Mouse (Mus musculus) mesoderm, embryonic 11.5 days (tissue): Measurements from ENCODE around the gene Aloxe3.
A peak's percentile ranks its signal among the peaks of the same experiment; 100 is the strongest.
"Not testable (repeated sequence)": the region's sequence is repeated elsewhere in the genome, so short reads cannot be mapped to it uniquely, and the experiment has no call there.

Experiments
- DNase-seq: peaks from one replicate; pipeline ENCODE4 v3.0.0-alpha.2; 2012; ENCODE audit warnings: low read depth, low spot score

The Aloxe3 gene

GRCm38 (mm10) chr11:69125852-69125918 lies at the start of gene Aloxe3:
Gene Aloxe3 (plus strand): TSS chr11:69125896.
- no peak for DNase-seq

- DNase-seq = no peak
Measured at GRCm38 (mm10) chr11:69076572-69076971, 49.1 kb upstream of the Aloxe3 start.

GRCm38 (mm10) chr11:69077316-69077715 lies 48.4 kb upstream of the Aloxe3 start:
- DNase-seq = no peak

GRCm38 (mm10) chr11:69078041-69078440 lies 47.7 kb upstream of the Aloxe3 start:
- DNase-seq = no peak

- DNase-seq = no peak
Measured at GRCm38 (mm10) chr11:69078805-69079438, 46.8 kb upstream of the Aloxe3 start.

GRCm38 (mm10) chr11:69080102-69080854 lies 45.4 kb upstream of the Aloxe3 start:
- no peak for DNase-seq

- no peak for DNase-seq
Measured at GRCm38 (mm10) chr11:69080855-69081222, 44.9 kb upstream of the Aloxe3 start.

- DNase-seq = no peak
Measured at GRCm38 (mm10) chr11:69081613-69082012, 44.1 kb upstream of the Aloxe3 start.

- no peak for DNase-seq
Measured at GRCm38 (mm10) chr11:69085608-69086007, 40.1 kb upstream of the Aloxe3 start.

- no peak for DNase-seq
Measured at GRCm38 (mm10) chr11:69086390-69086789, 39.3 kb upstream of the Aloxe3 start.

- DNase-seq = no peak
Measured at GRCm38 (mm10) chr11:69087082-69087481, 38.6 kb upstream of the Aloxe3 start.

GRCm38 (mm10) chr11:69087597-69087996 lies 38.1 kb upstream of the Aloxe3 start:
- no peak for DNase-seq

- DNase-seq = peak; percentile 91
Measured at GRCm38 (mm10) chr11:69088103-69088855, 37.4 kb upstream of the Aloxe3 start, which contains the start of gene Vamp2. Gene Vamp2 (plus strand): TSS chr11:69088490.

- DNase-seq = no peak
Measured at GRCm38 (mm10) chr11:69088856-69089615, 36.7 kb upstream of the Aloxe3 start.

GRCm38 (mm10) chr11:69089616-69090290 lies 35.9 kb upstream of the Aloxe3 start:
- no peak for DNase-seq

GRCm38 (mm10) chr11:69090367-69090766 lies 35.3 kb upstream of the Aloxe3 start:
- DNase-seq = no peak

GRCm38 (mm10) chr11:69091566-69092385 lies 33.9 kb upstream of the Aloxe3 start:
- DNase-seq = no peak

GRCm38 (mm10) chr11:69092386-69092751 lies 33.3 kb upstream of the Aloxe3 start:
- DNase-seq = peak; percentile 80

GRCm38 (mm10) chr11:69092871-69093270 lies 32.8 kb upstream of the Aloxe3 start:
- no peak for DNase-seq

- DNase-seq = not testable (repeated sequence)
Measured at GRCm38 (mm10) chr11:69093856-69094255, 31.8 kb upstream of the Aloxe3 start.
